Mouse (Mus musculus): ENCODE data around the gene Zfr2. TPM values are rescaled to one million over a fixed set of nuclear protein-coding genes. Genes with fewer than 3 reads are reported as not detected.
"Not testable (repeated sequence)": the region's sequence is repeated elsewhere in the genome, so short reads cannot be mapped to it uniquely, and the experiment has no call there.

Gene Zfr2
- total RNA-seq, 2 experiments from 2014 or later, result 2.7 to 3.4 TPM

- intact Hi-C loops (cut with DNase I), result no loop called here
- DNase-seq, result peak in 1 of 2 experiments; percentile 66
These were observed 30.9 kb upstream of the Zfr2 start, which contains the start of gene Nmrk2 for GRCm38 (mm10) chr10:81201807-81202758. TSS of gene Nmrk2 (minus strand) at chr10:81202051.

GRCm38 (mm10) chr10:81202978-81203720 lies 29.8 kb upstream of the Zfr2 start:
- intact Hi-C loops (cut with DNase I), result no loop called here
- DNase-seq, result peak in 1 of 2 experiments; percentile 34

GRCm38 (mm10) chr10:81204137-81204536 lies 28.8 kb upstream of the Zfr2 start:
- intact Hi-C loops (cut with DNase I), result no loop called here
- peak in 1 of 2 experiments; percentile 23 for DNase-seq

- peak in 1 of 2 experiments; percentile 29 for DNase-seq
These were observed 22.8 kb upstream of the Zfr2 start for GRCm38 (mm10) chr10:81210154-81210553.

GRCm38 (mm10) chr10:81216260-81216659 lies 16.7 kb upstream of the Zfr2 start:
- DNase-seq, result no peak
- intact Hi-C loops (cut with DNase I), result no loop called here

More at GRCm38 (mm10) chr10:81210154-81210553, 22.8 kb upstream of the Zfr2 start:
- intact Hi-C loops (cut with DNase I), result no loop called here

- DNase-seq, result no peak
- intact Hi-C loops (cut with DNase I), result no loop called here
These were observed 16.1 kb upstream of the Zfr2 start for GRCm38 (mm10) chr10:81216810-81217209.

- DNase-seq; intact Hi-C loops (cut with DNase I): not testable (repeated sequence)
These were observed 15.7 kb upstream of the Zfr2 start for GRCm38 (mm10) chr10:81217267-81217666.

- intact Hi-C loops (cut with DNase I), result loop anchor here (1.0 kb wide), 1 partner anchor 20 kb away; no protein-coding TSS in a partner anchor
- peak; percentile 69 to 81 for DNase-seq
These were observed 15.0 kb upstream of the Zfr2 start for GRCm38 (mm10) chr10:81217964-81218363.

- no peak for DNase-seq
- intact Hi-C loops (cut with DNase I), result no loop called here
These were observed 11.4 kb upstream of the Zfr2 start for GRCm38 (mm10) chr10:81221402-81222015.

- DNase-seq; intact Hi-C loops (cut with DNase I): not testable (repeated sequence)
These were observed 9.2 kb upstream of the Zfr2 start for GRCm38 (mm10) chr10:81223731-81224130.

GRCm38 (mm10) chr10:81229735-81230437 lies 3.1 kb upstream of the Zfr2 start:
- intact Hi-C loops (cut with DNase I), result no loop called here

GRCm38 (mm10) chr10:81230438-81231332 lies 2.3 kb upstream of the Zfr2 start, which contains the start of gene Atcay:
TSS of gene Atcay (minus strand) at chr10:81230833.
- intact Hi-C loops (cut with DNase I), result no loop called here
- DNase-seq, result no peak

More at GRCm38 (mm10) chr10:81229735-81230437, 3.1 kb upstream of the Zfr2 start:
- no peak for DNase-seq

- intact Hi-C loops (cut with DNase I), result no loop called here
- no peak for DNase-seq
These were observed 1.5 kb upstream of the Zfr2 start for GRCm38 (mm10) chr10:81231436-81231835.

GRCm38 (mm10) chr10:81233226-81233585 lies 251 bp downstream of the Zfr2 start:
- DNase-seq, result no peak
- intact Hi-C loops (cut with DNase I), result no loop called here

GRCm38 (mm10) chr10:81234206-81234605 lies 1.3 kb downstream of the Zfr2 start:
- intact Hi-C loops (cut with DNase I), result no loop called here
- no peak for DNase-seq

- no peak for DNase-seq
- intact Hi-C loops (cut with DNase I), result no loop called here
These were observed 3.7 kb downstream of the Zfr2 start for GRCm38 (mm10) chr10:81236471-81237268.

GRCm38 (mm10) chr10:81238618-81239017 lies 5.7 kb downstream of the Zfr2 start:
- no peak for DNase-seq
- intact Hi-C loops (cut with DNase I), result no loop called here

GRCm38 (mm10) chr10:81240876-81241275 lies 7.9 kb downstream of the Zfr2 start:
- intact Hi-C loops (cut with DNase I), result loop anchor here (2.0 to 5.0 kb wide), 2 partner anchors 42 to 101 kb away; partner anchors contain the start of gene Gipc3
- peak; percentile 56 to 66 for DNase-seq
